Mouse (Mus musculus): ENCODE data around the gene Apoc2. TPM values are rescaled to one million over a fixed set of nuclear protein-coding genes. Genes with fewer than 3 reads are reported as not detected.
"Not testable (repeated sequence)": the region's sequence is repeated elsewhere in the genome, so short reads cannot be mapped to it uniquely, and the experiment has no call there.

The Apoc2 gene
- polyA plus RNA-seq, 1 experiment from 2014 or later = not detected

DNA sequence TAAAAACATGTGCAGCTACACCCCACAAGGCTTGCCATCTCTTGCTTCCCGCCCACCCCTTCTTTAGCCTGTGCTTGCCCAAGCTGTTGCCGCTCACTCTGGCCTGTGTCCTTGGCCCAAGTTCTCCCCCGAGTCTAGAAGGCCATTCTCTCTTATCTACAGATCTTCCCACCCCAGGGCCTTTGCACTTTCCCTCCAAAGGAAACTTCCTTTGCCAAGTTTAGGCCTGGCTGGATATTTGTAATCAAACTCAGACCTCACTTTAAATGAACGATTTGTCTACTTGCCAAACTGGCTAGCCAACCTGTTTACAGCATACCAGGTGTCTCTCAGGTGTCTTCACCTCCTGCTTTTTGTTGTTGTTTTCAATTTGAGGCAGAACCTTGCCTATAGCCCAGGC is 13.1 kb upstream of the Apoc2 start:
- H3K9me3 ChIP-seq = no peaks in the 10 kb centered on the region
- H3K27ac ChIP-seq = no peak overlapping the region
- no peak overlapping the region for H3K4me3 ChIP-seq
- H3K36me3 ChIP-seq = no peaks in the 10 kb centered on the region
- no peak overlapping the region for H3K4me2 ChIP-seq
- H3K9ac ChIP-seq = no peak overlapping the region
- ATAC-seq (ENCODE audit: insufficient number of reproducible peaks, insufficient read depth, low FRiP score, low TSS enrichment, low read depth) = no peak
- H3K4me1 ChIP-seq = peaks cover 6% of the 10 kb centered on the region
- H3K27me3 ChIP-seq = no peaks in the 10 kb centered on the region
- 79% methylated on average over 4 of the region's 4 CpGs for WGBS

DNA sequence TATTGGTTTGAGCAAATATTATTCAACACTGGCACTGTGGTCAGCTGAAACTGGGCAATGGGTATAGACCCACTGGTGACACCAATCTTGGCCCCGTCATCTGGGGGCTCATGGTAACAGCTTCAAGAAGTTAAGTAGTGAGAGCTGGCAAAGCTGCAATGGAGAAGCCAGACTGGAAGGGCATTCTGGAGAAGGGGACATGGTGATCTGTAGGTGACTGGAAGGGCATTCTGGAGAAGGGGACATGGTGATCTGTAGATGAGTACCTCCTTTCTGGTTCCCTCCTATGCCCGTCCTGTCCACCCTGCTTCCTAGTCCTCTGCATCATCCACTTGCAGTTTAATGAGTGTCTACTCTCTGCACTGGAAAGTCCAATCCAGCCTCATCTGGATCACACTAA is 10.9 kb upstream of the Apoc2 start:
- no peak overlapping the region for H3K9ac ChIP-seq
- ATAC-seq (ENCODE audit: insufficient number of reproducible peaks, insufficient read depth, low FRiP score, low TSS enrichment, low read depth) = no peak
- WGBS = 92% methylated on average over 2 of the region's 2 CpGs
- H3K4me1 ChIP-seq = peaks cover 6% of the 10 kb centered on the region
- H3K9me3 ChIP-seq = no peaks in the 10 kb centered on the region
- no peak overlapping the region for H3K27ac ChIP-seq
- no peaks in the 10 kb centered on the region for H3K36me3 ChIP-seq
- no peak overlapping the region for H3K4me3 ChIP-seq
- no peak overlapping the region for H3K4me2 ChIP-seq
- no peaks in the 10 kb centered on the region for H3K27me3 ChIP-seq

DNA sequence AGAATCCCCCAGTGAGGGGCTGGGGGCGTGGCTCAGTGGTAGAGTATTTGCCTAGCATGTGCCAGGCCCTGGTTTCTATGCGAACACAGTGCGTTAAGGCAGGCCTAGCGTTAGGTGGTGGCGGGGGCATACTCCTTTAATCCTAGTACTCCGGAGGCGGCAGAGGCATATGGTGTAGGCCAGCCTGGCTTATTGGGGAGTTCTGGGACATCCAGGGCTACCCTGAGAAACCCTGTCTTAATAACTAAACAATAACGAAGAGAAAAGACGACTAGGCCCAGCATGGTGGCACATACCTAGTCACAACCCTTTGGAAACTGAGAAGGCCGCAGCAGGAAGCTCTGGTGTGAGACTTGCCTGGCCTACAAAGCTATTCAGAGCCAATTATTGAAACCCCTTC is 10.4 kb upstream of the Apoc2 start:
- WGBS = 92% methylated on average over 10 of the region's 10 CpGs

DNA sequence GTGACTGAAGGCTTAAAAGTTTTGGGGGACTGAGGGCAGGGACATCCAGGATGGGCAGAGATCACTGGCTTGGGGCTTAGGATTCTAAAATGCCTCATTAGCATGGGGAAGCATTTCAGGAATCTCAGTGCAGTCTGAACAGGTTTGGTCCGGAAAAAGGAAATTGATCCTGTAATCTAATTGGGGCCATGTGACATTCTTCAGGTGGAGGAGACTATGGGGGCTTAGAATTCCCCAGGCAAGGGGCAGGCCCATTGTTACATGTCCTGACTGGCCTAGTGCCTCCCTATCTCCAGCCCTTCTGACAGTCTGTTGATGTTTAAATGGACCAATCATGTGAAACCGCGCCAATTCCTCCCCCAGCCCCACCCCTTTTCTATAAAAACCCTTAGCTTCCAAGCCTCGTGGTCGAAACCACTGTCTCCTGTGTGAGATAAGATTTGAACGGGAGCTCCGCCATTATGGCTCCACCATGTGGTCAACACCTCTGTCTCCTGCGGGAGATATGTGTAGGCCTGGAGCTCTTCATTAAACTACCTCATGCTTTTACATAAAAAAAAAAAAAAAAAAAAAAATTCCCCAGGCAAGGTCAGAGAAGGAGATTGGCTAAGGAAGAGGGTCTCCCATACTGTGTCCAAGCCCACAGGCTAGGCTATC is 9.3 kb upstream of the Apoc2 start:
- H3K9ac ChIP-seq; H3K36me3 ChIP-seq; H3K27me3 ChIP-seq; H3K4me1 ChIP-seq; ATAC-seq (ENCODE audit: insufficient number of reproducible peaks, insufficient read depth, low FRiP score, low TSS enrichment, low read depth); H3K9me3 ChIP-seq; H3K4me2 ChIP-seq; H3K4me3 ChIP-seq: not testable (repeated sequence)
- WGBS = 52% methylated on average over 8 of the region's 8 CpGs
- H3K27ac ChIP-seq = 0 out of 2 replicates have a peak overlapping the region, but pooled peaks have one; percentile 17

More for the DNA sequence above, 10.4 kb upstream of the Apoc2 start:
- Histone ChIP-seq H3K4me3 (no peak overlapping the region), H3K27ac (no peak overlapping the region), H3K9ac (no peak overlapping the region), H3K4me1 (peaks cover 2% of the 10 kb centered on the region), H3K27me3 (no peaks in the 10 kb centered on the region), H3K4me2 (no peak overlapping the region), H3K36me3 (no peaks in the 10 kb centered on the region), H3K9me3 (no peaks in the 10 kb centered on the region)
- no peak for ATAC-seq (ENCODE audit: insufficient number of reproducible peaks, insufficient read depth, low FRiP score, low TSS enrichment, low read depth)

DNA sequence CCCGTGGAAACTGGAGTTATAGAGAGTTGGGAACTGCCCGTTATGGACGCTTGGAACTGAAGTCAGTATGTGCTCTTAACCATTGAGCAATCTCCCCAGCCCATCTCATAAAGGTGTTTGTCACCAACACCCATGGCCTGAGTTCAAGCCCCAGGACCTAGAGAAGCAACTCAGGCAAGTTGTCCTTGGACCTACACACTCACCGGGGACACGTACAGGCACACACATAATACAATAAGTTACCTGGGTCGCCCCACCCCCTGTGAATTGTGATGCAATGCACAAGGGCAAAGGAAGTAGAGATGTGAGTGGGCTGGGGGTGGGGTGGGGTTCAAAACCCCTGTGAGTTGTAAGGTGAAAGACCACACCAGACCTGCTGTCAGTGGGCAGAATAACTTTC is 8.8 kb upstream of the Apoc2 start:
- H3K4me1 ChIP-seq = no peaks in the 10 kb centered on the region
- H3K4me3 ChIP-seq = no peak overlapping the region
- WGBS = 74% methylated on average over 6 of the region's 6 CpGs
- no peaks in the 10 kb centered on the region for H3K36me3 ChIP-seq
- no peaks in the 10 kb centered on the region for H3K27me3 ChIP-seq
- 0 out of 2 replicates have a peak overlapping the region, but pooled peaks have one; percentile 17 for H3K27ac ChIP-seq
- H3K4me2 ChIP-seq = no peak overlapping the region
- H3K9me3 ChIP-seq = no peaks in the 10 kb centered on the region
- ATAC-seq (ENCODE audit: insufficient number of reproducible peaks, insufficient read depth, low FRiP score, low TSS enrichment, low read depth) = no peak
- H3K9ac ChIP-seq = no peak overlapping the region

DNA sequence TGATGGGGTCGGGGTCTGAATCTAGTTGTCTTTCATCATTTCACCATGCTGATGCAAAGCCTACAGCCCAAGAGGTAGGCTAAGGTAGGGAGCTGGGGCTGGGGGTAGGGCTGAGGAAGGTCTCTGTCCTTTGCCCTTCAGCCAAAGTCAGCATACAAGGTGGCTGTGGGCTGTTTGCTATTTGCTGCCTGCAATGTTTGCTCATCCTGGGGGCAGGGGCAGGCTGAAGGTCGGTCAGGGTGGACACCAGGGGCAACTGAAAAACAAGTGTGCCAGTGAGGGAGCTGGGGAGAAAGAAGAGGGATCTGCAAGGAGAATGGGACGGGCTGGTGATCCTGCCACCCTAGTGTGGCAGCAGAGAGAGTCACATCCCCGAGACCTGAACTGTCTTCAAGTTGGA is 7.6 kb upstream of the Apoc2 start:
- H3K4me2 ChIP-seq = no peak overlapping the region
- no peaks in the 10 kb centered on the region for H3K27me3 ChIP-seq
- no peak for ATAC-seq (ENCODE audit: insufficient number of reproducible peaks, insufficient read depth, low FRiP score, low TSS enrichment, low read depth)
- H3K4me3 ChIP-seq = no peak overlapping the region
- no peaks in the 10 kb centered on the region for H3K9me3 ChIP-seq
- no peak overlapping the region for H3K27ac ChIP-seq
- H3K9ac ChIP-seq = no peak overlapping the region
- H3K36me3 ChIP-seq = no peaks in the 10 kb centered on the region
- H3K4me1 ChIP-seq = no peaks in the 10 kb centered on the region
- WGBS = 75% methylated on average over 4 of the region's 4 CpGs

DNA sequence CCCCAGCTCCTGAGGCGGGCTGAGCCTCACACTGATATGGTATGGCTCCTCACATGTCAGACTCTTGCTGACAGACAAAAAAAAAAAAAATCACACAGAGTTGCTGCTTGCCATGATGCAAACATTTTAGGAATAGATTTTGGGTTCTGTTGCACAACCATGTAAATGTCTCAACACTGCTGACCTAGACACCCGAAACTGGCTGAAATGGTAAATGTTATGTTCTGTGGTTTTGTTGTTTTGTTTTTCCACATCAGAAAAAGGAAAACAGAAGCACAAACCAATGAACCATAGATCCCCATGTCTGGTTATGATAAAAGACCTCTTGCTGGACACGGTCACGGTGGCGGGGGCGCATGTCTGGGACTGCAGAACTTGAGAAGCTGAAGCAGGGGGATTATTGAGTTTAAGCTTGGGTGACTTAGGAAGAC is 6.0 kb upstream of the Apoc2 start:
- Histone ChIP-seq H3K36me3 (no peaks in the 10 kb centered on the region), H3K27me3 (no peaks in the 10 kb centered on the region), H3K4me3 (no peak overlapping the region), H3K4me2 (no peak overlapping the region), H3K9me3 (no peaks in the 10 kb centered on the region), H3K9ac (no peak overlapping the region), H3K27ac (no peak overlapping the region), H3K4me1 (no peaks in the 10 kb centered on the region)
- 67% methylated on average over 6 of the region's 6 CpGs for WGBS
- no peak for ATAC-seq (ENCODE audit: insufficient number of reproducible peaks, insufficient read depth, low FRiP score, low TSS enrichment, low read depth)

DNA sequence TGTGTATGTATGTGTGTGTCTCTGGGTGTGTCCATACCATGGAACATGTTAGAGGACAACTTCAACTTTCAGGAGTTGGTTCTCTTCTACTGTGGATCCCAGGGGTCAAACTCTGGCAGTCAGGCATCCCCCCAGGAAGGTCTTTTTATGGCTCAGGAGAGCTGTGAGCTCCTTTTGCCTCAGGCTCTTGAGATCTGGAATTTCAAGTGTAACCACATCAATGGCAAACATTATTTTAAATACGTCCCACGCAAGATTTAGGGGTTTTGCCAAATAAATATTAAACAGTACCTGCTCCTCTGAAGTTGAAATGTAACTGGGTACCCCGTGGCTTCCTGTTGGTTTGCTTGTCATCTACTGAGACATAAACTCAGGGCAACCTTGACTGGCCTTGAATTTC is 5.2 kb upstream of the Apoc2 start:
- H3K9ac ChIP-seq = no peak overlapping the region
- no peak overlapping the region for H3K27ac ChIP-seq
- H3K27me3 ChIP-seq = no peaks in the 10 kb centered on the region
- no peak for ATAC-seq (ENCODE audit: insufficient number of reproducible peaks, insufficient read depth, low FRiP score, low TSS enrichment, low read depth)
- no peaks in the 10 kb centered on the region for H3K9me3 ChIP-seq
- no peak overlapping the region for H3K4me2 ChIP-seq
- no peaks in the 10 kb centered on the region for H3K4me1 ChIP-seq
- no peak overlapping the region for H3K4me3 ChIP-seq
- no peaks in the 10 kb centered on the region for H3K36me3 ChIP-seq
- 46% methylated on average over 3 of the region's 3 CpGs for WGBS

DNA sequence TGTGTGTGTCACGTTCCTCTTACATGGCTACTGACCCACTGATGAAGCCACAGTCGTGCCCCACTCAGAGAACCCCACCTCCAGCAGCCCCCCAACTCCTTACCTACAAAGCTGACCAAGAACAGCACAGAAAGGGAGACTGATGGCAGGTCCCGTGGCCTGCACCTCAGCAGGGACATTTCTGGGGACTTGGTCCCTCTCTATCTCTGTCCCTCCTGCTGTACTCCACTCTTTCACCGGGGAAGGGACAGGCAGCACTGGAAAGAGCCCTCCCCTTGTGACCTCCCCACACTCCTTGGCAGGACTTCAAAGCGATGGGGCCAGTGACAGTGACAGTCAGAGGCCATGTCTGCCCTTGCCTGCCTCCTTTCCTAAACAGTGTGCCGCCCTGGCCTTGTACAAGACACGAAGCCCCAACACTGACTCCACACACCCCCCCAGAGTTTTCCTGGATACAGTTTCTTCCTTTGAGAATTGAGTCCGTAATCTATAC is 3.5 kb upstream of the Apoc2 start, which contains the start of the genes Gm44805 and Apoc4:
Gm44805 (minus strand) TSS at position 222 of the 493 bp plus-strand sequence.
Apoc4 (minus strand) TSS at position 278 of the 493 bp plus-strand sequence.
- peak; percentile 18; the same call in 1 of the 2 replicates for ATAC-seq (ENCODE audit: insufficient number of reproducible peaks, insufficient read depth, low FRiP score, low TSS enrichment, low read depth)
- H3K4me1 ChIP-seq = no peaks in the 10 kb centered on the region
- 57% methylated on average over 8 of the region's 8 CpGs for WGBS
- no peak within 1 kb of the TSS for H3K9ac ChIP-seq
- no peaks in the 10 kb centered on the region for H3K27me3 ChIP-seq
- no peak within 1 kb of the TSS for H3K27ac ChIP-seq
- H3K9me3 ChIP-seq = no peaks in the 10 kb centered on the region
- H3K36me3 ChIP-seq = no peaks in the 10 kb centered on the region
- H3K4me3 ChIP-seq = no peak within 1 kb of the TSS
- H3K4me2 ChIP-seq = no peak within 1 kb of the TSS

DNA sequence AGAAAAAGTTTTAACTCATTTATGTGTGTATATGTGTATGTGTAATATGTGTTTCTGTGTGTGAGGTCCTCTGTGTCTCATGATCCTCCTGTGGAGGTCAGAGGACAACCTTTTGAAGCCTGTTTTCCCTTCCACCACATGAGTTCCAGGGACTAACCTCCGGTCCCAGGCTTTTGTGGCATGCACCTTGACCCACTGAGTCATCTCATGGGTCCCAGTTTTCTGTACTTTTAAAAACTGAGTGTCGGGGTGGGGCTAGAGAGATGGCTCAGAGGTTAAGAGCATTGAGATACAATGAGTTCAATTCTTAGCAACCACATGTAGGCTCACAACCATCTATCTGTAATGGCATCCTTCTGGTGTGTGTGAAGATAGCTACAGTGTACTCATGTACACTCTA is 3.0 kb upstream of the Apoc2 start:
- WGBS = 88% methylated on average over 2 of the region's 2 CpGs
- H3K27ac ChIP-seq = no peak overlapping the region
- no peak overlapping the region for H3K9ac ChIP-seq
- H3K4me3 ChIP-seq = no peak overlapping the region
- no peak for ATAC-seq (ENCODE audit: insufficient number of reproducible peaks, insufficient read depth, low FRiP score, low TSS enrichment, low read depth)
- H3K4me2 ChIP-seq = no peak overlapping the region
- H3K27me3 ChIP-seq = no peaks in the 10 kb centered on the region
- no peaks in the 10 kb centered on the region for H3K4me1 ChIP-seq
- no peaks in the 10 kb centered on the region for H3K9me3 ChIP-seq
- H3K36me3 ChIP-seq = no peaks in the 10 kb centered on the region

DNA sequence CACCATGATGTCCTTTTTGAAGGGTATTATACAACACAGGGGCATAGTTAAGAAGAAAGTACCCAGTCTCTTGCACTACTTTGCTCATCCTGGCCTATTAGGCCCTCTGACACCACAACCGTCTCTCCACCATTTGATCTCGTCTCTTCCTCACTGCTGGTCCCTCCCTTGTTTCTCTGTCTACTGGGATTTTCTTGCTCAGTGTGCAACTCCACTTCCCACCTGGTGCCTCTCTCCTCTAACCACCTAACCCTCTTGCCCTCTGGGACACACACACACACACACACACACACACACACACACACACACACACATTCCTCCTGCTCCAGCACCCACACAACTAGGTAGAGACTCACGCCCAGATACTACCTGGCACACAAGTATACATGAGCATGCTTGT is 1.2 kb upstream of the Apoc2 start:
- Histone ChIP-seq H3K9ac (no peak overlapping the region), H3K4me1 (no peaks in the 10 kb centered on the region), H3K4me3 (no peak overlapping the region), H3K36me3 (no peaks in the 10 kb centered on the region), H3K27me3 (no peaks in the 10 kb centered on the region), H3K9me3 (no peaks in the 10 kb centered on the region), H3K4me2 (no peak overlapping the region), H3K27ac (no peak overlapping the region)
- no peak for ATAC-seq (ENCODE audit: insufficient number of reproducible peaks, insufficient read depth, low FRiP score, low TSS enrichment, low read depth)
- WGBS = 86% methylated on average over 3 of the region's 3 CpGs

DNA sequence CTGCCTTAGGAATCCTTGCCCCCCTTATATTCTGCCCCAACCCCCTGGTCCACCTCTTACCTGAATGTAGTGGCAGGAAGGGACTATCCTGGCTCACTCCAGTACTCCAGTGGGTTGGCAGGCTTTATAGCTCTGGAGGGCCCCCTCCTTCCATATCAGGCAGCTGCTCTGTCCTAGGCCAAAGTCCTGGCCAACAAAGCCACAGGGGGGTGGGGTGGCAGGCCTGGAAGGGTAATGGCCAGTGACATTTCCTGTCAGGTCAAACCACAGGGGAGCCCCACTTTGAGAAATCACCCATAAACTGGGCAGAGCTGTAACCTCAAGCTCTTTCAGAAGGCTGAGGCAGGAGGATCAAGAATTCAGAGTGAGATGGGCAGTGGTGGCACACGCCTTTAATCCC is 1.1 kb downstream of the Apoc2 start:
- 53% methylated on average over 1 of the region's 1 CpGs for WGBS
- no peaks in the 10 kb centered on the region for H3K9me3 ChIP-seq
- no peak for ATAC-seq (ENCODE audit: insufficient number of reproducible peaks, insufficient read depth, low FRiP score, low TSS enrichment, low read depth)

More for the DNA sequence above, 1.1 kb downstream of the Apoc2 start:
- H3K9ac ChIP-seq = no peak overlapping the region
- H3K27me3 ChIP-seq = no peaks in the 10 kb centered on the region
- H3K27ac ChIP-seq = no peak overlapping the region
- H3K4me2 ChIP-seq = no peak overlapping the region
- H3K4me1 ChIP-seq = no peaks in the 10 kb centered on the region
- H3K36me3 ChIP-seq = no peaks in the 10 kb centered on the region
- H3K4me3 ChIP-seq = no peak overlapping the region

Measured in embryonic facial prominence, embryonic 13.5 days (tissue).